Comparison of ENCODE assay signal across 7 mouse cellular contexts in the genomic region with DNA sequence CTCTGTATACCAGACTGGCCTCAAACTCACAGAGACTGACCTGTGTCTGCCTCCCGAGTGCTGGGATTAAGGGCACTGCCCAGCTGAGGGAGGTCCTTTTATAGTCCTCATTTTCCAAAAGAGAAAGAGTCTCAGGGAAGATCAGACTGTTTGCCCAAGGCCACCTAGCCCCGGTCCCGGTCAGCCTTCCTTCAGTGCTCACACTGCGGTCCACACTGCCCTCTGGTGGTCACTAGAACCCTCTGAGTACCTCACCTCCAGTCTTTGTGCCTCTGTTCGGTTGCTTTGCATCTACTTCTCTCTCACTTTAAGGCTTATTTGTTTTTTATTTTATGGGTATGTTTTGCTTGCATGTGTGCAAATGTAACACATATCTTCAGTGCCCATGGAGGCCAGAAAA. TPM values are rescaled to one million over a fixed set of nuclear protein-coding genes. Genes with fewer than 3 reads are reported as not detected.
DNase-seq lines count a peak whose midpoint lies in the region; ATAC-seq and TF ChIP-seq lines count a peak whose summit lies in the region.

No protein-coding gene starts in this region.

- no peaks in the 10 kb centered on the region for H3K27me3 ChIP-seq in kidney, adult 2 months (replicated peaks; ENCODE audit: control insufficient read depth, insufficient read depth, low read length)
- H3K27me3 ChIP-seq in limb, embryonic 14.5 days (ENCODE audit: control insufficient read depth, insufficient read depth, low read length) = no peaks in the 10 kb centered on the region

- peak; percentile 60; the same call in 1 of the 2 replicates for ATAC-seq in limb, embryonic 14.5 days (ENCODE audit: low FRiP score, low read depth)

- peak; percentile 92 for TF ChIP-seq CTCF in kidney, adult 2 months (conservative IDR thresholded peaks at IDR 0.05; ENCODE audit: insufficient read depth, insufficient read length, low read depth, low read length)

- no peak for TF ChIP-seq POLR2A in kidney, adult 2 months (IDR thresholded peaks at IDR 0.05; ENCODE audit: low read depth, low read length)
- TF ChIP-seq POLR2A in limb, embryonic 14.5 days (IDR thresholded peaks at IDR 0.05; ENCODE audit: borderline replicate concordance, extremely low read depth, insufficient read depth, insufficient read length) = no peak

- no peak overlapping the region for H3K27ac ChIP-seq in kidney, adult 2 months (ENCODE audit: insufficient read depth, low read depth, low read length)
- no peak overlapping the region for H3K27ac ChIP-seq in limb, embryonic 14.5 days (replicated peaks; ENCODE audit: low read depth, low read length)

- H3K4me2 ChIP-seq in limb, embryonic 14.5 days (replicated peaks; ENCODE audit: low read depth, low read length, severe bottlenecking) = no peak overlapping the region

- 0 out of 2 replicates have a peak, but pooled peaks cover 4% of the 10 kb centered on the region for H3K9me3 ChIP-seq in limb, embryonic 14.5 days (ENCODE audit: control insufficient read depth, low read length)

- H3K4me3 ChIP-seq in kidney, adult 2 months (ENCODE audit: insufficient read depth, low read depth, low read length) = no peak overlapping the region
- no peak overlapping the region for H3K4me3 ChIP-seq in limb, embryonic 14.5 days (replicated peaks; ENCODE audit: low read length)

- 3% methylated on average over 5 of the region's 5 CpGs for WGBS in kidney, adult 2 months
- WGBS in limb, embryonic 14.5 days = 8% methylated on average over 5 of the region's 5 CpGs

- no peak overlapping the region for H3K9ac ChIP-seq in limb, embryonic 14.5 days (ENCODE audit: low read depth, low read length, severe bottlenecking)

- DNase-seq in adrenal gland, postnatal 10 days = peak; percentile 91
- peak; percentile 74 for DNase-seq in embryo, embryonic 11.5 days (ENCODE audit: low read depth, low spot score)
- peak; percentile 97 for DNase-seq in heart, adult 11 months
- DNase-seq in kidney, adult 2 months = peak; percentile 78
- peak; percentile 85 for DNase-seq in limb, embryonic 14.5 days (ENCODE audit: low spot score)
- peak; percentile 24 to 42 for DNase-seq in monocyte, adult 2 months (ENCODE audit: low read depth in 1 of 2, low spot score in 2 of 2)
- peak; percentile 54 to 85 for DNase-seq in spleen, postnatal 10 days (ENCODE audit: low spot score in 2 of 2)

- no peaks in the 10 kb centered on the region for H3K4me1 ChIP-seq in kidney, adult 2 months (ENCODE audit: control insufficient read depth, insufficient read depth, low read length)
- no peaks in the 10 kb centered on the region for H3K4me1 ChIP-seq in limb, embryonic 14.5 days (ENCODE audit: control insufficient read depth, insufficient read depth, low read length)

- H3K36me3 ChIP-seq in kidney, adult 2 months (ENCODE audit: control insufficient read depth, insufficient read depth, low read length) = no peaks in the 10 kb centered on the region
- no peaks in the 10 kb centered on the region for H3K36me3 ChIP-seq in limb, embryonic 14.5 days (ENCODE audit: control insufficient read depth, insufficient read depth, low read length)

RNA-seq across cellular contexts. Expression of a gene that starts 26.6 kb away (rescaled TPM):
- total RNA-seq in adrenal gland, postnatal 10 days (2021) = 100 to 1,000 TPM; 178 to 189 TPM
- 31.9 and 44.6 TPM in 2 replicates for polyA plus RNA-seq in kidney, adult 2 months (2012; rRNA removed)
- 91.3 and 91.6 TPM in 2 replicates for polyA plus RNA-seq in limb, embryonic 14.5 days (2012; rRNA removed)
- 257 and 264 TPM in 2 replicates for polyA plus RNA-seq in limb, embryonic 14.5 days (2014; fragmentation: Nextera tagmentation; extraction: Ambion mirVana)

Comparison
In these comparisons a context has a peak if more than half of its experiments do, and no peak if none do; other contexts are left out.
1. DNase-seq: peak in every context shown above with its lines; median percentile 97 in heart, adult 11 months; 91 in adrenal gland, postnatal 10 days; 85 in limb, embryonic 14.5 days; 78 in kidney, adult 2 months; 74 in embryo, embryonic 11.5 days; 70 in spleen, postnatal 10 days; 33 in monocyte, adult 2 months.